Mouse (Mus musculus) brain, embryonic 14.5 days (tissue): ENCODE data around the gene Pex5.

ENCODE experiments used
- CTCF ChIP-seq: fragments of 200-500 bp; IDR thresholded peaks from 2 replicates; pipeline ENCODE4 v1.5.1; 2012; ENCODE audit warnings: inconsistent platforms, mild to moderate bottlenecking, moderate library complexity, borderline replicate concordance; ENCODE audit not compliant: insufficient read depth, insufficient read length; ENCODE audit errors: extremely low read depth
- POLR2A ChIP-seq: fragments of 200-500 bp; IDR thresholded peaks from 2 replicates; pipeline ENCODE4 v1.6.1; 2012; ENCODE audit warnings: mild to moderate bottlenecking, inconsistent platforms, borderline replicate concordance; ENCODE audit not compliant: poor library complexity, insufficient read depth, insufficient read length, severe bottlenecking; ENCODE audit errors: extremely low read depth

DNA sequence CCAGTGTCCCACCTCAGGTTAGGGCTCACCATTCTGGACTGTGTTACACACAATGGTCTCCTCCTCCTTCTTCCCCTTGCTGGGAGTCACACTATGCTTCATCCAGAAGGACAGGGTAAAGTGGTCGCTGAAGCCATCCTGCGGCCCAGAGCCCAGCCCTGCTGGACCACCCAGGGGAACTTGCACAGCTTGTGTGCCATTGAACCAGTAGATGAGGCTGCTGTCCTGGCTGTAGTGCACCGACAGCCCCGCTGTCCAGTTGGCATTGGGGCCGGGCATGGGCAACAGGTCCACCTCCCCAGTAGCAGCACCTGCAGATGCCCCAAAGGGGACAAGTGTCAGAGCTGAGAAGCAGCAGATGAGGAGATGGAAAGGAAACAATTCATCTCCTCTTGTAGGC is 43.0 kb upstream of the Pex5 start:
- no peak for TF ChIP-seq CTCF
- TF ChIP-seq POLR2A, result no peak
